Mouse (Mus musculus): ENCODE results near the gene Adsl. TPM values are rescaled to one million over a fixed set of nuclear protein-coding genes. Genes with fewer than 3 reads are reported as not detected.
A peak's percentile ranks its signal among the peaks of the same experiment; 100 is the strongest.

Gene Adsl
- total RNA-seq, 2 experiments from 2014 or later, result 173 to 178 TPM

DNA sequence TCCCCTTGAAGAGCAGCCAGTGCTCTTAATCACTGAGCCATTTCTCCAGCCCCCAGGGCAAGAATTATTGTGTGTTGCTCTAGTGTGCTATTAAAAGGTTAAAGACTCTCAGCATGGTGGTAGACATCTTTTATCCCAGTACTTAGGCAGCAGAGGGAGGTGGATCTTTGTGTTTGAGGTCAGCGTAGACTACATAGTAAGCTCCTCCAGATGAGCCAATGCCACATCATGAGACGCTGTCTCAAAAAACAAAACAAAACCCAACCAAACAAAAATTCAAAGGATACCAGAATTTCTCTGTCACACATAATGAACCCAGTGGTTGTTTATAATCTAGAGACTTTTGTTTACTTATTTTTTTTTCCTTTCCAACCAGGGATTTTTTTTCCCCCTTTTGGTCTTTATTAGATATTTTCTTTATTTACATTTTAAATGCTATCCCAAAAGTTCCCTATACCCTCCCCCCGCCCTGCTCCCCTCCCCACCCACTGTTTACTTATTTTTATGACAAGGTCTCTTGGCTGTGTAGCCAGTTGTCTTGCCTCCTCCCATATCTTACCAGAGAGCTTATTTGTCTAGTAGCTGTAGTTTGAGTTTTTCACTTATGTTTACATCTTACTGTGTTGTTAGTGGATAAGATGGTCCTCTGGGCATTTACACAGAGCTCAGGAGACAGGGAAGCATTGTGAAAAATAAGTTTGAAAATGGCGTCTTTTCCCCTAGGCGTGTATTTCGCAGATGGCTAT, 48.0 kb downstream of the Adsl start:
- intact Hi-C loops (cut with DNase I), result no loop called here
- TF ChIP-seq CTCF (IDR thresholded peaks at IDR 0.05), result no peak
- DNase-seq, result no peak
- Histone ChIP-seq H3K4me3 (no peak overlapping the region), H3K27ac (no peak overlapping the region)

DNA sequence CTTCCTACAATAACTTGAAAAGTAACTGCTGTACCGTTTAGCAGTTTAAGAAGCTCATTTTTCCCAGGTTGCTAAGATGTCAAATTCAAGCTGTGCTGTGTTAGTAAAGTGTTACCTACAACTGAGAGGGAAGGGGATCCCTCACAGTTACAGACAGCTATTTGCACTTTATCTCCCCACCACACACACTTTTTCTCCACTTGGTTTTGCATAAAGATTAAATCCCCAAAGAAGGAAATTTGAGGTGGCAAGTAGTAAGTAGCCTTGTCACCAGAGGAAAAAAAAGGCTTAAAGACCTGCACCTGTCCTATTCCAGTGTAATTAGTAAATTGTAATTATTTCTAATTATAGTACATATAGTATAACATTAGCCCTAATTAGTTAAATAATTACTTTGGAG, 48.8 kb downstream of the Adsl start:
- Histone ChIP-seq H3K27ac (no peak overlapping the region), H3K4me3 (no peak overlapping the region)
- intact Hi-C loops (cut with DNase I), result no loop called here
- no peak for TF ChIP-seq CTCF (IDR thresholded peaks at IDR 0.05)
- no peak for DNase-seq

DNA sequence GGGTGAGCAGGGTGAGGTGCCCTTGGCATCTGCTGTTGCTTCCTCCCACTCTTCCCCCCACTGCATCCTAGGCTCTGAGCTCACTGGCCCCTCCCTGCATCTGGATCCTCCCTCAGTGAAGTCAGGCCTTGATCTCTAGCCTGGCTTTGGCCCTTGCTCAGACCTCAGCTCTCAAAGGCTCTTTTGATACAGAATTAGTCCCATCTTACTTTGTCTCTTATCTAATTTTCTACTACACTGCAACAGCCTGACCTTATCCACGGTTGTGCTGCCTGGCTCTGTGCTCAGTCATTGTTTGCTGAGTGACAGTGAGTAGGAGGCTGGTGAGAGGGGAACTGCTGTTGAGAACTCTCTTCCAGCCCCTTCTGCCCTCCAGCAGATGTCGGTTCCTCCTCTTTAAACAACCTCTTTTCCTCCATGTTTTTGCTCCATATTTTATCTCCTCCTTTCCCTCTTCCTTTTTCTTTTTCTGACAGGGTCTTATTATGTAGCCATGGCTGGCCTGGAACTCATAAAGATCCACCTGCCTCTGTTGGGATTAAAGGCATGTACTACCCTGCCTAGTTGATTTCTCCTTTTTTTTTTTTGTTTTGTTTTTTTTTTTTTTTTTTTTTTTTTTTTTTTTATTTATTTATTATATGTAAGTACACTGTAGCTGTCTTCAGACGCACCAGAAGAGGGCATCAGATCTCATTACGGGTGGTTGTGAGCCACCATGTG, 52.3 kb downstream of the Adsl start:
- H3K27ac ChIP-seq, result peak overlapping the region; percentile 21; the same call in 1 of the 2 replicates
- TF ChIP-seq CTCF (IDR thresholded peaks at IDR 0.05), result no peak
- intact Hi-C loops (cut with DNase I), result no loop called here

DNA sequence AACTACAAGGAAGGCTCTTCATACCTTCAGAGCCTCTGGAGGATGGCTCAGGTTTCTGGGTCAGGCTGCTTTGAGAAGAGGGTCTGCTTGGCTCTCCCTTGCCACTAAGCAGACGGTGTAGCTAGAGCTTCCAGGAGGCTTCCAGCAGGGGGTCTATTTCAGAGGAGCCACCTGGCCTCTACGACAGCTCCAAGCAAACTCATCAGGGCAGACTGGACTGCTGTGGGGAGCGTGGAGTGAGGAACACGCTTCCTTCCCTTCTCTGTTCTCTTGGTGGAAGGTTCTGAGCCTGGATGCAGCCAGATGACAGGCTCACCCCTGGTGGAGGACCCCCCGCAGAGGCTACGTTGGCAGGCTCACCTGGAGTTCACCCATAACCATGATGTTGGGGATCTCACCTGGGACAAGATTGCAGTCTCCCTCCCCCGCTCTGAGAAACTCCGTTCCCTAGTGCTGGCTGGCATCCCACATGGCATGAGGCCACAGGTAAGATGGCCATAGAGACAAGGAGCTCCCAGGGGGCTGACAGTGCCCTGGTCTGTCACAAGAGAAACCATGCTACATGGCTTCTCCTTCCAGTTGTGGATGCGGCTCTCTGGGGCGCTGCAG, 57.9 kb downstream of the Adsl start:
- TF ChIP-seq CTCF (IDR thresholded peaks at IDR 0.05), result no peak
- Histone ChIP-seq H3K4me3 (no peak overlapping the region), H3K27ac (no peak overlapping the region)
- no peak for DNase-seq
- intact Hi-C loops (cut with DNase I), result no loop called here

More for the DNA sequence above, 52.3 kb downstream of the Adsl start:
- no peak overlapping the region for H3K4me3 ChIP-seq
- DNase-seq, result peak; percentile 39

DNA sequence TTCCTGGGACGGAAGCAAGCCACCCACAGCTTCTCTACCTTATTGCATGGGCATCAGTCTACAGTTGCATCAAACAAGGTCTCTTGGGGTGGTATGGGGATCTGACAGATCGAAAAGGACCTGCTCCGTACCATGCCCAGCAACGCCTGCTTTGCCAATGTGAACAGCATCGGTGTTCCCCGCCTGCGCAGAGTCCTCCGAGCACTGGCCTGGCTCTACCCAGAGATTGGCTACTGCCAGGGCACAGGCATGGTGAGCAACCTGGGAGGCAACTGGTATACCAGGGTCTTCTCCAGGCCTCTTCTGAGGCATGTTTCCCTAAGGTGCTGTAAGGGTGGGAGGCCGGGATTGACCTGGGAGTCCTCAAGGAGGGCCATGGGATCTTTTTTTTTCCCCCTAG, 59.0 kb downstream of the Adsl start:
- Histone ChIP-seq H3K27ac (no peak overlapping the region), H3K4me3 (no peak overlapping the region)
- intact Hi-C loops (cut with DNase I), result no loop called here
- no peak for DNase-seq
- no peak for TF ChIP-seq CTCF (IDR thresholded peaks at IDR 0.05)

DNA sequence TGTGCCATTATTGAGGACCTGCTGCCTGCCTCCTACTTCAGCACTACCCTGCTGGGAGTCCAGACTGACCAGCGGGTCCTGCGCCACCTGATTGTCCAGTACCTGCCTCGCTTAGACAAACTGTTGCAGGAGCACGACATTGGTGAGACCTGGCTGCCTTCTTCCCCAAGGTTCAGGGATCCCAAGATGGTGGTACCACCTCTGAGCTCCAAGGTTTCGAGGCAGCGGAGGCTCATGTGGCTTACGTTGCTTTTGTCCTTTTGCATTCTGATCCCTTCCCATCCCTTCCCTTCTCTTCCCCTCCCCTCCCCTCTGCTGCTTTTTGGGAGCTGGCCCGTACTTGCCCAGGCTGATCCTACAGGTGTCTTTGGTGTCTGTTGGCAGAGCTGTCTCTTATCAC, 59.6 kb downstream of the Adsl start:
- DNase-seq, result no peak
- no peak for TF ChIP-seq CTCF (IDR thresholded peaks at IDR 0.05)
- no peak overlapping the region for H3K27ac ChIP-seq
- intact Hi-C loops (cut with DNase I), result no loop called here
- H3K4me3 ChIP-seq, result no peak overlapping the region

DNA sequence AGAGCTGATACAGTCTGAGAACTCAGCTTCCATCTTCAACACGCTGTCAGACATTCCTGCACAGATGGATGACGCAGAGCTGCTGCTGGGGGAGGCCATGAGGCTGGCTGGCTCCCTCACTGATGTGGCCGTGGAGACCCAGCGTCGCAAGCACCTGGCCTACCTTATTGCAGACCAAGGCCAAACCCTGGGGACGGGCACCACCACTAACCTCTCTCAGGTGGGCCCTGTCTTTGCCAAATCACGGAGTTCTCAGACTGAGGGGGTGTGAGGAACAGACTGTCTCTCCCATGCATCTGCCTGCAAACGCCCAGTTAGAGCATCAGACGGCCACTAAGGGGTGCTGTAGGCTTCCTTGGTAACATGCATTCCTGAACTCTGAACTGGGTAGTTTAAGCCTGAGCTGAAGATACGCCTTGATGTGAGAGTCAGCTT, 60.4 kb downstream of the Adsl start:
- DNase-seq, result no peak
- Histone ChIP-seq H3K27ac (no peak overlapping the region), H3K4me3 (no peak overlapping the region)
- TF ChIP-seq CTCF (IDR thresholded peaks at IDR 0.05), result peak; percentile 58
- intact Hi-C loops (cut with DNase I), result no loop called here

DNA sequence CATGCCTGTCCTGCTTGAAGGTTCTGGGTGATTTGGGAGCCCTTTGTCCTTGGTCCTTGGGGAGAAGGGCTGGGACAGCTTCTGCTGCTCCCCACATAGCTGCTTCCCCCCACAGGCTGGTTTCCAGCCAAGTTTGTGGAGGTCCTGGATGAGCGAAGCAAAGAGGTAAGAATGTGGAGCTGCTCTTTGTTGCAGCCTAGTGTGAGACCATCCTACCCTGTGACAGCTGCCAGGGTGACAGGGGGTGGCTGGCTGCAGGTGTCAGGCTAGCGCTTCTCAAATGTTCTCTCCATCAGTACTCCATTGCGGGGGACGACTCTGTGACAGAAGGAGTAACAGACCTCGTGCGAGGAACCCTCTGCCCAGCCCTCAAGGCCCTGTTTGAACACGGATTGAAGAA, 61.8 kb downstream of the Adsl start:
- no peak overlapping the region for H3K4me3 ChIP-seq
- DNase-seq, result no peak
- H3K27ac ChIP-seq, result no peak overlapping the region
- intact Hi-C loops (cut with DNase I), result no loop called here
- TF ChIP-seq CTCF (IDR thresholded peaks at IDR 0.05), result no peak

DNA sequence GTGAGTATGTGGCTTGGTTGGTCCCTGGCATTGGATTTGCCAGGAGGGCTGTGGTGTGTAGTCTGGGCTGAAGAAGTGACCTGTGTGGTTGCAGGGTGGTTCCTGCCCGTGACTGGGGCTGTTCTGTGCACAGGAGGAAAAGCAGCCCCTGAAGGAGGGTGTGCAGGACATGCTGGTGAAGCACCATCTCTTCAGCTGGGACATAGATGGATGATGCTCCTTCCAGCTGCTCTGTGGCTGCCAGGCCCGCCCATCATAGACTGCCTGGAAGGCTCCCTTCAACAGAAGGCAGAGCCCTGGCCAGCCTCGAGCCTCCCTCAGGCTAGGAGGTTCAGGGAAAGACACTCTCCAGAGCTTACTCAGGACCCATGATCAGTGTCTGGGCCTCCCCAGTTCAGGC, 63.2 kb downstream of the Adsl start:
- intact Hi-C loops (cut with DNase I), result no loop called here
- Histone ChIP-seq H3K27ac (no peak overlapping the region), H3K4me3 (no peak overlapping the region)
- no peak for DNase-seq
- no peak for TF ChIP-seq CTCF (IDR thresholded peaks at IDR 0.05)

DNA sequence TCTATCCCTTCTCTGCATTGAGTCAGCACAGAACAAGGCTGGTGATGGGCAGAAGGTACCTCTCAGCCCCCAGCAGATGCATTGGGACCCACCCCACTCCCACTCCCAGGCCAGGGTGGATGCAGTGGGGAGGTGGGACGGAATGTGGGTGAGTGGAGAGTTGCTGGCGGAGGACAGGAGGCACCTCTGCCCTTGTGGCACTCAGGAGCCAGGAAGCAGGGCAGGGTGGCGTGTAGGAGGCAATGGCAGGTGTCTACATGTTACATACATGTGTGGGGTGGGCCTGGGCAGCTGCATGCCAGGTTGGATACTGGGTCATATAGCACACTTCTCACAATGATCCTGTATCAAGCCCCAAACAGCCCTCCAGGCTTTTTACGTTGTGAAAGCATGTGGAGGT, 64.1 kb downstream of the Adsl start:
- no peak for TF ChIP-seq CTCF (IDR thresholded peaks at IDR 0.05)
- intact Hi-C loops (cut with DNase I), result no loop called here
- H3K27ac ChIP-seq, result no peak overlapping the region
- DNase-seq, result no peak
- H3K4me3 ChIP-seq, result no peak overlapping the region

DNA sequence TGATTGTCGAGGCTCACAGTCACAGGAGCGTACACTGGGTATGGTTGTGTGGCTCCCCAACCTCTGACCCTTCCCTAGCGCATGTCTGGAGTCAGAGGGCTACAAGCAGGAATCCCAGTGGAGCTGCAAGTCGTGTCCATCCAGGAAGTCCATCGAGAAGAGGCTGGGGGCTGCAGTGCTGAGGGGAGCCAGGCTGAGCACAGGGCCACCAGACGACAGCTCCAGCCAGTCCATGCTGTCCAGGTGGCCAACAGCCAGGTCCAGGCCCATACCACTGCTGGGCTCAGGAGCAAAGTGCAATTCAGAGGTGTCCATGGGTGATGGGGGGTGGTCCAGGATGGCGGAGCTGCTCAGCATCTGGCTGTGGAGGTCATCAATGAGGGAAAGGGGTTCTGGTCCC, 64.9 kb downstream of the Adsl start:
- TF ChIP-seq CTCF (IDR thresholded peaks at IDR 0.05), result no peak
- H3K4me3 ChIP-seq, result no peak overlapping the region
- no peak overlapping the region for H3K27ac ChIP-seq
- intact Hi-C loops (cut with DNase I), result no loop called here
- no peak for DNase-seq

DNA sequence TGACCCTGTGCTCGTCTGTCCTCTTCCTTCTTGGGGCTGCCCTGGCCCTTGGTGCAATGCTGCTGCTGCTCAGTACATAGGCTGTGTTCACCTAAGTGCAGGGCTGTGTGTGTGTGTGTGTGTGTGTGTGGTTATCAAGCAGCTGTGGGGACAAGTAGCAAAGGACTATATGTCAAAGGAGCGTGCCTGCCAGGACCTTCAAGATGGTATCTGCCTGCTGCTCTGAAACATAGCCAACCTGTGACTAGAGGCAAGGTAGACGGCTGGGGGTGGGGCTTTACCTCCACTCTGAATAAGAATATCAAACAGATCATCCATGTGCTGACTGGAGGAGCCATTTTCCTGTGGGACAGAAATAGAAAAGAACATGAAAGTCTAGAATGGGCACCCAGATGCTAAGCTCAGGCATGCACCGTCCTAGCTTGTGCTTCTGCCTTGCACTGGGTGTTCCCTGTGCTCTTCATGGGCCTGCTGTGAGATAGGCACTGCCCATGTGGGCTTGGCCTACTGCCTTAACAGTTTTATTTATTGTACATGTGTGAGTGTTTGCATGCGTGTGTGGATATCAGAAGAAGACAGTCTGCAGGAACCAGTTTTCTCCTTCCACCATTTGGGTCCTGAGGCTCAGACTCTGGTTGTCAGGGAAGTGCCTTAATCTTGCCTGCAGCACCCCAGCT, 66.9 kb downstream of the Adsl start:
- no peak for DNase-seq

DNA sequence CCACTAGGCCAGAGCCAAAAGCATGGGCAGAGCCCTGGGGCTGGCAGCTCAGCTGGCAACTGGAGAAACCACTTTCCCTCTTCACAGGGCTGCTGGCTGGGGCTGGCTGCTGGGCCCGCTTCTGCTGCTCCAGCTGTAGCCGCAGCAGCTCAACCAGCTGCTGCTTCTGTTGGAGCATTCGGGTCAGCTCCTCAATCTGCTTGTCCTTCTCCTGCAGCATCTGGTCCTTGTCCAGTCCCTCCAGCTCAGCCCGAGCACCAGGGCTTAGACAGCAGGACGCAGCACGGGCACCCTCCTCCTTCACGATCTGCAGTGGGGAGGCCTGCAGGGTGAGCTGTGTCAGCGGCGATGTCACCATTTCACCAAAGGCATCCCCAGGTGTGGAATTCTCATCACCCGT, 68.2 kb downstream of the Adsl start:
- DNase-seq, result no peak
- Histone ChIP-seq H3K4me3 (no peak overlapping the region), H3K27ac (no peak overlapping the region)
- no peak for TF ChIP-seq CTCF (IDR thresholded peaks at IDR 0.05)
- intact Hi-C loops (cut with DNase I), result no loop called here

More for the DNA sequence above, 66.9 kb downstream of the Adsl start:
- no peak overlapping the region for H3K4me3 ChIP-seq
- peak overlapping the region; percentile 46 for H3K27ac ChIP-seq
- no peak for TF ChIP-seq CTCF (IDR thresholded peaks at IDR 0.05)
- intact Hi-C loops (cut with DNase I), result no loop called here
